Mouse (Mus musculus): Measurements from ENCODE around the gene Mmrn2.

Mmrn2 gene

GRCm38 (mm10) chr14:34375415-34375904, at the start of gene Mmrn2:
Gene Mmrn2 (plus strand): TSS chr14:34375465.
- in situ Hi-C loops (cut with MboI): no loop called here

GRCm38 (mm10) chr14:34326606-34327005, 48.7 kb upstream of the Mmrn2 start:
- in situ Hi-C loops (cut with MboI): no loop called here

- in situ Hi-C loops (cut with MboI): no loop called here
These were observed 47.6 kb upstream of the Mmrn2 start for GRCm38 (mm10) chr14:34327618-34328017.

- in situ Hi-C loops (cut with MboI): no loop called here
These were observed 44.6 kb upstream of the Mmrn2 start for GRCm38 (mm10) chr14:34330657-34331158.

GRCm38 (mm10) chr14:34331886-34332285, 43.4 kb upstream of the Mmrn2 start:
- in situ Hi-C loops (cut with MboI): no loop called here

GRCm38 (mm10) chr14:34332476-34332875, 42.8 kb upstream of the Mmrn2 start:
- in situ Hi-C loops (cut with MboI): no loop called here

GRCm38 (mm10) chr14:34339446-34339845, 35.8 kb upstream of the Mmrn2 start:
- in situ Hi-C loops (cut with MboI): no loop called here

GRCm38 (mm10) chr14:34341993-34342392, 33.3 kb upstream of the Mmrn2 start:
- in situ Hi-C loops (cut with MboI): no loop called here

- in situ Hi-C loops (cut with MboI): no loop called here
These were observed 32.2 kb upstream of the Mmrn2 start for GRCm38 (mm10) chr14:34343078-34343477.

GRCm38 (mm10) chr14:34344361-34344760, 30.9 kb upstream of the Mmrn2 start:
- in situ Hi-C loops (cut with MboI): no loop called here

GRCm38 (mm10) chr14:34345771-34346566, 29.3 kb upstream of the Mmrn2 start:
- in situ Hi-C loops (cut with MboI): no loop called here

GRCm38 (mm10) chr14:34347084-34347483, 28.2 kb upstream of the Mmrn2 start:
- in situ Hi-C loops (cut with MboI): no loop called here

- in situ Hi-C loops (cut with MboI): no loop called here
These were observed 27.0 kb upstream of the Mmrn2 start for GRCm38 (mm10) chr14:34348301-34348700.

GRCm38 (mm10) chr14:34349007-34349406, 26.3 kb upstream of the Mmrn2 start:
- in situ Hi-C loops (cut with MboI): no loop called here

- in situ Hi-C loops (cut with MboI): no loop called here
These were observed 23.6 kb upstream of the Mmrn2 start for GRCm38 (mm10) chr14:34351660-34352059.

- in situ Hi-C loops (cut with MboI): no loop called here
These were observed 22.7 kb upstream of the Mmrn2 start for GRCm38 (mm10) chr14:34352523-34352922.

GRCm38 (mm10) chr14:34353326-34353725, 21.9 kb upstream of the Mmrn2 start:
- in situ Hi-C loops (cut with MboI): no loop called here

- in situ Hi-C loops (cut with MboI): no loop called here
These were observed 20.8 kb upstream of the Mmrn2 start for GRCm38 (mm10) chr14:34354456-34354855.

GRCm38 (mm10) chr14:34355301-34355700, 20.0 kb upstream of the Mmrn2 start, which contains the start of gene Fam25c:
Gene Fam25c (minus strand): TSS chr14:34355433.
- in situ Hi-C loops (cut with MboI): no loop called here

- in situ Hi-C loops (cut with MboI): no loop called here
These were observed 17.4 kb upstream of the Mmrn2 start for GRCm38 (mm10) chr14:34357671-34358455.

- in situ Hi-C loops (cut with MboI): no loop called here
These were observed 15.5 kb upstream of the Mmrn2 start for GRCm38 (mm10) chr14:34359676-34360244.

GRCm38 (mm10) chr14:34360251-34360650, 15.0 kb upstream of the Mmrn2 start:
- in situ Hi-C loops (cut with MboI): no loop called here

Measured in mature B cell (primary cell).